Mouse (Mus musculus): ENCODE measurements around the gene Gm48551.

DNA sequence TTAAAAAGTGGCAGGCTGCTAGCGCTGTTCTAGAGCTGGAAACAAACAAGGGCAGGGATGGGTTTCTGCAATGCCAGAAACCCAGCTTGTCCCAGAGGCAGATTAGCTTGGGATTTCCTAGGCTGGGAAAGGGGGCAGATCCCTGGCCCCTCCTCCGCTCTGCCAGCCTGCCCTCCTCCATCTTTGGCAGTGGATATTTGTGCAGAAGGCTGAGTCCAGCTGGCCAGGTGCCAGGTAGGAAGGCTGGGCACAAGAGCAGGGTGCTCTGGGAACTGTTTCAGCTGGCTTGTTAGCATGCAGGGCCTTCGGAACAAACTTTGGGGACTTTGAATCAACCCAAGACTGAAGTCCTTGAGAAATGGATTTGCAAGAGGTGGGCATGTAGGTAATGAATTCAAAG lies 51.2 kb downstream of the Gm48551 start:
- no peak for TF ChIP-seq HCFC1 (IDR thresholded peaks at IDR 0.05; ENCODE audit: borderline replicate concordance, insufficient read depth, low read length)
- TF ChIP-seq MAFK (IDR thresholded peaks at IDR 0.05; ENCODE audit: insufficient read depth, low read depth, low read length): no peak
